Mouse (Mus musculus): Measurements from ENCODE around the gene Matn4. TPM values are rescaled to one million over a fixed set of nuclear protein-coding genes. Genes with fewer than 3 reads are reported as not detected.

Matn4 gene
- polyA plus RNA-seq, 1 experiment from 2014 or later, result not detected

DNA sequence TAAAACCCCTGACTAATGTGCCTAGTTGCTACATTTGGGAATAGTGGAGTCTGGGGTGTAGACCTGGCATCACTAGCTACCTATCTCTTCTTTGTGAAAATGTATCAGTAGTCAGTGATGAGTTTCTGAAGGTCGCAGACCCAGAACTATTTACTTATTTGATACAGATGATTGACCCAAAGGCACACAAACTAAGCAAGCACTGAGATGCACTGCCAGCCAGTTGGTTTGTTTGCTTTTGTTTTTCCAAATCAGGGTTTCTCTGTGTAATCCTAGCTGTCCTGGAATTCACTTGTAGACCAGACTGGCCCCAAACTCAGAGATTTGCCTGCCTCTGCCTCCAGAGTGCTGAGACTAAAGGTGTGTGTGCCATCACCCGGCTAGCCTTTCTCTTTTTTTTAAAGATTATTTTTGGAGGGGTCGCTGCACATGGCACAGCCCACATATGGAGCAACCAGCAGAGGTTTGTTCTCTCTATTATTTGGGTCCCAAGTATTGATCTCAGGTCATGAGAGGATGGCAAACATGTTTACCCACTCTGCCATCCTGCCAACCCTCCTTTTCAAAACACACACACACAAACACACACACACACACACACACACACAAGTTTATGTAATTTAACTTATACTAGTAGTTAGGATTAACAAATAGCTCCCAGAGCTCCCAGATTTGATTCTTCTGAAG, 40.6 kb upstream of the Matn4 start:
- Histone ChIP-seq H3K27ac (ENCODE audit: low read depth, low read length) (no peak overlapping the region), H3K4me2 (ENCODE audit: low read depth, low read length, severe bottlenecking) (no peak overlapping the region), H3K4me3 (ENCODE audit: low read depth, low read length) (no peak overlapping the region), H3K4me1 (replicated peaks; ENCODE audit: control insufficient read depth, insufficient read depth, low read length) (peaks cover 9% of the 10 kb centered on the region), H3K27me3 (ENCODE audit: control insufficient read depth, insufficient read depth, low read length) (peaks cover 5% of the 10 kb centered on the region; the same call in 1 of the 2 replicates), H3K9me3 (ENCODE audit: control insufficient read depth, low read length) (no peaks in the 10 kb centered on the region), H3K36me3 (ENCODE audit: control insufficient read depth, insufficient read depth, low read length) (no peaks in the 10 kb centered on the region), H3K9ac (ENCODE audit: low read length) (no peak overlapping the region)
- WGBS, result 77% methylated on average over 3 of the region's 3 CpGs
- DNase-seq (ENCODE audit: low spot score) (no peak), ATAC-seq (replicated peaks; ENCODE audit: low FRiP score) (no peak)

GRCm38 (mm10) chr2:164444701-164445100, 39.7 kb upstream of the Matn4 start:
- Histone ChIP-seq H3K4me1 (replicated peaks; ENCODE audit: control insufficient read depth, insufficient read depth, low read length) (peaks cover 9% of the 10 kb centered on the region), H3K4me2 (ENCODE audit: low read depth, low read length, severe bottlenecking) (no peak overlapping the region), H3K36me3 (ENCODE audit: control insufficient read depth, insufficient read depth, low read length) (no peaks in the 10 kb centered on the region), H3K4me3 (ENCODE audit: low read depth, low read length) (no peak overlapping the region), H3K27me3 (ENCODE audit: control insufficient read depth, insufficient read depth, low read length) (peaks cover 5% of the 10 kb centered on the region; the same call in 1 of the 2 replicates), H3K9me3 (ENCODE audit: control insufficient read depth, low read length) (no peaks in the 10 kb centered on the region), H3K27ac (ENCODE audit: low read depth, low read length) (no peak overlapping the region), H3K9ac (ENCODE audit: low read length) (no peak overlapping the region)
- DNase-seq (ENCODE audit: low spot score) (no peak), ATAC-seq (replicated peaks; ENCODE audit: low FRiP score) (no peak)
- 86% methylated on average over 2 of the region's 2 CpGs for WGBS

- peaks cover 5% of the 10 kb centered on the region; the same call in 1 of the 2 replicates for H3K27me3 ChIP-seq (ENCODE audit: control insufficient read depth, insufficient read depth, low read length)
- H3K9ac ChIP-seq (ENCODE audit: low read length), result peak within 1 kb of the TSS; percentile 73
- H3K4me1 ChIP-seq (replicated peaks; ENCODE audit: control insufficient read depth, insufficient read depth, low read length), result peaks cover 9% of the 10 kb centered on the region
- DNase-seq (ENCODE audit: low spot score), result no peak
- H3K4me3 ChIP-seq (ENCODE audit: low read depth, low read length), result peak within 1 kb of the TSS; percentile 56
- no peaks in the 10 kb centered on the region for H3K9me3 ChIP-seq (ENCODE audit: control insufficient read depth, low read length)
- no peak within 1 kb of the TSS for H3K27ac ChIP-seq (ENCODE audit: low read depth, low read length)
- peak within 1 kb of the TSS; percentile 90 for H3K4me2 ChIP-seq (ENCODE audit: low read depth, low read length, severe bottlenecking)
- ATAC-seq (replicated peaks; ENCODE audit: low FRiP score), result 0 out of 2 replicates have a peak, but pooled peaks have one; percentile 17
- WGBS, result 6% methylated on average over 18 of the region's 18 CpGs
- H3K36me3 ChIP-seq (ENCODE audit: control insufficient read depth, insufficient read depth, low read length), result no peaks in the 10 kb centered on the region
These were observed 38.6 kb upstream of the Matn4 start, which contains the start of gene Sdc4 for GRCm38 (mm10) chr2:164443460-164444000. Gene Sdc4 (minus strand): TSS chr2:164443887.

- peaks cover 5% of the 10 kb centered on the region; the same call in 1 of the 2 replicates for H3K27me3 ChIP-seq (ENCODE audit: control insufficient read depth, insufficient read depth, low read length)
- H3K4me3 ChIP-seq (ENCODE audit: low read depth, low read length), result peak overlapping the region; percentile 56
- under 1% methylated on average over 26 of the region's 26 CpGs for WGBS
- peak overlapping the region; percentile 73 for H3K9ac ChIP-seq (ENCODE audit: low read length)
- H3K27ac ChIP-seq (ENCODE audit: low read depth, low read length), result no peak overlapping the region
- no peaks in the 10 kb centered on the region for H3K36me3 ChIP-seq (ENCODE audit: control insufficient read depth, insufficient read depth, low read length)
- H3K9me3 ChIP-seq (ENCODE audit: control insufficient read depth, low read length), result no peaks in the 10 kb centered on the region
- H3K4me2 ChIP-seq (ENCODE audit: low read depth, low read length, severe bottlenecking), result peak overlapping the region; percentile 90
- DNase-seq (ENCODE audit: low spot score), result peak; percentile 90
- ATAC-seq (replicated peaks; ENCODE audit: low FRiP score), result peak; percentile 95
- H3K4me1 ChIP-seq (replicated peaks; ENCODE audit: control insufficient read depth, insufficient read depth, low read length), result peaks cover 9% of the 10 kb centered on the region
These were observed 38.1 kb upstream of the Matn4 start for GRCm38 (mm10) chr2:164443051-164443437.

GRCm38 (mm10) chr2:164442315-164443050, 37.5 kb upstream of the Matn4 start:
- H3K27ac ChIP-seq (ENCODE audit: low read depth, low read length), result no peak overlapping the region
- DNase-seq (ENCODE audit: low spot score), result peak; percentile 64

GRCm38 (mm10) chr2:164441731-164442130, 36.8 kb upstream of the Matn4 start:
- no peak overlapping the region for H3K27ac ChIP-seq (ENCODE audit: low read depth, low read length)
- H3K9me3 ChIP-seq (ENCODE audit: control insufficient read depth, low read length), result no peaks in the 10 kb centered on the region
- peak overlapping the region; percentile 56 for H3K4me3 ChIP-seq (ENCODE audit: low read depth, low read length)
- peaks cover 9% of the 10 kb centered on the region for H3K4me1 ChIP-seq (replicated peaks; ENCODE audit: control insufficient read depth, insufficient read depth, low read length)
- H3K27me3 ChIP-seq (ENCODE audit: control insufficient read depth, insufficient read depth, low read length), result peaks cover 5% of the 10 kb centered on the region; the same call in 1 of the 2 replicates
- 0 out of 2 replicates have a peak overlapping the region, but pooled peaks have one; percentile 73 for H3K9ac ChIP-seq (ENCODE audit: low read length)
- peak overlapping the region; percentile 90 for H3K4me2 ChIP-seq (ENCODE audit: low read depth, low read length, severe bottlenecking)
- H3K36me3 ChIP-seq (ENCODE audit: control insufficient read depth, insufficient read depth, low read length), result no peaks in the 10 kb centered on the region
- no peak for ATAC-seq (replicated peaks; ENCODE audit: low FRiP score)
- WGBS, result 32% methylated on average over 7 of the region's 7 CpGs
- no peak for DNase-seq (ENCODE audit: low spot score)

More at GRCm38 (mm10) chr2:164442315-164443050, 37.5 kb upstream of the Matn4 start:
- peak overlapping the region; percentile 73 for H3K9ac ChIP-seq (ENCODE audit: low read length)
- peak; percentile 68 for ATAC-seq (replicated peaks; ENCODE audit: low FRiP score)
- H3K4me3 ChIP-seq (ENCODE audit: low read depth, low read length), result peak overlapping the region; percentile 56
- peak overlapping the region; percentile 90 for H3K4me2 ChIP-seq (ENCODE audit: low read depth, low read length, severe bottlenecking)
- H3K4me1 ChIP-seq (replicated peaks; ENCODE audit: control insufficient read depth, insufficient read depth, low read length), result peaks cover 9% of the 10 kb centered on the region
- no peaks in the 10 kb centered on the region for H3K9me3 ChIP-seq (ENCODE audit: control insufficient read depth, low read length)
- peaks cover 5% of the 10 kb centered on the region; the same call in 1 of the 2 replicates for H3K27me3 ChIP-seq (ENCODE audit: control insufficient read depth, insufficient read depth, low read length)
- WGBS, result 2% methylated on average over 29 of the region's 29 CpGs
- no peaks in the 10 kb centered on the region for H3K36me3 ChIP-seq (ENCODE audit: control insufficient read depth, insufficient read depth, low read length)

- Histone ChIP-seq H3K27me3 (ENCODE audit: control insufficient read depth, insufficient read depth, low read length) (peaks cover 5% of the 10 kb centered on the region; the same call in 1 of the 2 replicates), H3K27ac (ENCODE audit: low read depth, low read length) (no peak overlapping the region), H3K4me2 (ENCODE audit: low read depth, low read length, severe bottlenecking) (no peak overlapping the region), H3K36me3 (ENCODE audit: control insufficient read depth, insufficient read depth, low read length) (no peaks in the 10 kb centered on the region), H3K4me1 (replicated peaks; ENCODE audit: control insufficient read depth, insufficient read depth, low read length) (peaks cover 11% of the 10 kb centered on the region), H3K4me3 (ENCODE audit: low read depth, low read length) (no peak overlapping the region), H3K9me3 (ENCODE audit: control insufficient read depth, low read length) (no peaks in the 10 kb centered on the region), H3K9ac (ENCODE audit: low read length) (no peak overlapping the region)
- ATAC-seq (replicated peaks; ENCODE audit: low FRiP score) (no peak), DNase-seq (ENCODE audit: low spot score) (no peak)
- WGBS, result 40% methylated on average over 8 of the region's 8 CpGs
These were observed 36.2 kb upstream of the Matn4 start for GRCm38 (mm10) chr2:164441155-164441554.

- Histone ChIP-seq H3K4me2 (ENCODE audit: low read depth, low read length, severe bottlenecking) (no peak overlapping the region), H3K4me3 (ENCODE audit: low read depth, low read length) (no peak overlapping the region), H3K9me3 (ENCODE audit: control insufficient read depth, low read length) (no peaks in the 10 kb centered on the region), H3K4me1 (replicated peaks; ENCODE audit: control insufficient read depth, insufficient read depth, low read length) (peaks cover 11% of the 10 kb centered on the region), H3K9ac (ENCODE audit: low read length) (no peak overlapping the region), H3K27me3 (ENCODE audit: control insufficient read depth, insufficient read depth, low read length) (peaks cover 5% of the 10 kb centered on the region; the same call in 1 of the 2 replicates), H3K36me3 (ENCODE audit: control insufficient read depth, insufficient read depth, low read length) (no peaks in the 10 kb centered on the region), H3K27ac (ENCODE audit: low read depth, low read length) (no peak overlapping the region)
- 81% methylated on average over 5 of the region's 5 CpGs for WGBS
- DNase-seq (ENCODE audit: low spot score) (no peak), ATAC-seq (replicated peaks; ENCODE audit: low FRiP score) (no peak)
These were observed 35.4 kb upstream of the Matn4 start for GRCm38 (mm10) chr2:164440314-164440713.
